Mouse (Mus musculus) midbrain, postnatal 0 days (tissue): ENCODE results near the gene Fam155a. TPM values are rescaled to one million over a fixed set of nuclear protein-coding genes. Genes with fewer than 3 reads are reported as not detected.
A peak's percentile ranks its signal among the peaks of the same experiment; 100 is the strongest.

ENCODE experiments used
- ATAC-seq: fragments of 200-750 bp; cut with Nextera tagmentation; 2 replicates; pipeline ENCODE4 v1.8.0; 2017; ENCODE audit warnings: moderate number of reproducible peaks, mild to moderate bottlenecking, moderate TSS enrichment, moderate library complexity; ENCODE audit not compliant: low FRiP score
- DNase-seq: peaks from one replicate; pipeline ENCODE4 v3.0.0-alpha.2; 2015; ENCODE audit warnings: low spot score
- H3K27ac ChIP-seq: fragments of 300-500 bp; sonication (generic); 2 replicates; pipeline ENCODE4 v1.5.1; 2014; ENCODE audit warnings: low read depth, mild to moderate bottlenecking, low read length, mixed read lengths
- H3K27me3 ChIP-seq: fragments of 300-500 bp; sonication (generic); 2 replicates; pipeline ENCODE4 v1.6.1; 2014; ENCODE audit warnings: low read length, control low read depth, mixed read lengths; ENCODE audit not compliant: insufficient read depth
- H3K36me3 ChIP-seq: fragments of 300-500 bp; sonication (generic); 2 replicates; pipeline ENCODE4 v1.6.1; 2014; ENCODE audit warnings: low read length, control low read depth, mixed read lengths; ENCODE audit not compliant: insufficient read depth
- H3K4me1 ChIP-seq: fragments of 300-500 bp; sonication (generic); 2 replicates; pipeline ENCODE4 v1.6.1; 2014; ENCODE audit warnings: mild to moderate bottlenecking, control low read depth, antibody characterized with exemption, low read length, mixed read lengths; ENCODE audit not compliant: insufficient read depth
- H3K4me2 ChIP-seq: fragments of 300-500 bp; sonication (generic); 2 replicates; pipeline ENCODE4 v1.6.1; 2014; ENCODE audit warnings: low read depth, mild to moderate bottlenecking, low read length, mixed read lengths; ENCODE audit not compliant: poor library complexity, severe bottlenecking
- H3K4me3 ChIP-seq: fragments of 300-500 bp; sonication (generic); 2 replicates; pipeline ENCODE4 v1.5.1; 2014; ENCODE audit warnings: low read depth, mild to moderate bottlenecking, low read length, moderate library complexity
- H3K9ac ChIP-seq: fragments of 300-500 bp; sonication (generic); replicated peaks from 2 replicates; pipeline ENCODE4 v1.6.1; 2014; ENCODE audit warnings: mild to moderate bottlenecking, low read length, moderate library complexity, mixed read lengths; ENCODE audit not compliant: poor library complexity, severe bottlenecking
- H3K9me3 ChIP-seq: fragments of 300-500 bp; sonication (generic); 2 replicates; pipeline ENCODE4 v1.6.1; 2016; ENCODE audit warnings: low read length, control low read depth
- CTCF ChIP-seq: IDR thresholded peaks from 2 replicates; pipeline ENCODE4 v1.5.1; 2016; ENCODE audit warnings: antibody characterized with exemption, mild to moderate bottlenecking
- WGBS: fragments of 180-500 bp; shearing (Covaris S2); extraction: QIAGEN DNeasy Blood & Tissue Kit; methylation state at CpG from one replicate; pipeline ENCODE4 v1.1.7; 2014; 5-methylcytosine and 5-hydroxymethylcytosine counted together
- polyA plus RNA-seq: library from polyadenylated mRNA; unstranded; fragments of >200 nt; fragmentation: Nextera tagmentation; extraction: Ambion mirVana; gene quantifications from 2 replicates; pipeline ENCODE4 v1.2.1, GENCODE M21; 2015
- total RNA-seq: library from RNA; depleted of rRNA; stranded (reverse); fragments of >200 nt; gene quantifications from 2 replicates; pipeline ENCODE4 v1.2.3, GENCODE M21; 2014

The Fam155a gene
- total and polyA plus RNA-seq, 2 experiments from 2014 or later: 39.9 to 122 TPM

GRCm38 (mm10) chr8:9461111-9461510, 309.9 kb downstream of the Fam155a start:
- no peak for TF ChIP-seq CTCF
- Histone ChIP-seq H3K27me3 (no peaks in the 10 kb centered on the region), H3K4me3 (no peak overlapping the region), H3K4me1 (no peaks in the 10 kb centered on the region), H3K27ac (no peak overlapping the region), H3K4me2 (no peak overlapping the region), H3K9me3 (no peaks in the 10 kb centered on the region), H3K9ac (no peak overlapping the region), H3K36me3 (no peaks in the 10 kb centered on the region)
- DNase-seq (no peak), ATAC-seq (no peak)
- WGBS: 61% methylated on average over 4 of the region's 4 CpGs

DNA sequence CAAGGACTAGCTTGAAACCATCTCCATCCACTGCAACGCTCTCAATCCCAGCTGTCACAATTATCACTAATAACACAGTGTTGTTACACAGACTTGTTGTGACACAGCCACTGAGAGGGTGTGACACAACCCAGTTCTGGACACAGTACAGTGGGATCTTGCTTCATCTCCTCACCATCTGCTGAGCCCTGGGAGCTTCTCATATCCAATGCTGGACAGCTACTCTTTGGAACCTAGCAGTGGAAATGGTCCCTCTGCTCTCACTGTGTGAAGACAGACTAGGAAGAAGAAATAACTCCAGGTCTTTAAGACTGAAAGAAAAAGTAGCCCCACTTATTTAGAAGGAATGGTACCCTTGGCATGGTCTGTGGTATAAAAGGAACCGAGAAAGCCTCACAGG, 310.3 kb downstream of the Fam155a start:
- ATAC-seq (no peak), DNase-seq (no peak)
- 88% methylated on average over 2 of the region's 2 CpGs for WGBS
- Histone ChIP-seq H3K36me3 (no peaks in the 10 kb centered on the region), H3K27ac (no peak overlapping the region), H3K4me1 (no peaks in the 10 kb centered on the region), H3K27me3 (no peaks in the 10 kb centered on the region), H3K4me3 (no peak overlapping the region), H3K9me3 (no peaks in the 10 kb centered on the region), H3K9ac (no peak overlapping the region), H3K4me2 (no peak overlapping the region)
- TF ChIP-seq CTCF: no peak

- H3K4me2 ChIP-seq: no peak overlapping the region
- TF ChIP-seq CTCF: no peak
- ATAC-seq: no peak
- no peak overlapping the region for H3K9ac ChIP-seq
- H3K9me3 ChIP-seq: no peaks in the 10 kb centered on the region
- no peaks in the 10 kb centered on the region; the same call in 1 of the 2 replicates for H3K4me1 ChIP-seq
- no peak for DNase-seq
- H3K27ac ChIP-seq: no peak overlapping the region
- no peaks in the 10 kb centered on the region for H3K27me3 ChIP-seq
- no peaks in the 10 kb centered on the region for H3K36me3 ChIP-seq
- no peak overlapping the region for H3K4me3 ChIP-seq
- WGBS: 75% methylated on average over 11 of the region's 11 CpGs
These were observed 312.3 kb downstream of the Fam155a start for GRCm38 (mm10) chr8:9458614-9459013.

DNA sequence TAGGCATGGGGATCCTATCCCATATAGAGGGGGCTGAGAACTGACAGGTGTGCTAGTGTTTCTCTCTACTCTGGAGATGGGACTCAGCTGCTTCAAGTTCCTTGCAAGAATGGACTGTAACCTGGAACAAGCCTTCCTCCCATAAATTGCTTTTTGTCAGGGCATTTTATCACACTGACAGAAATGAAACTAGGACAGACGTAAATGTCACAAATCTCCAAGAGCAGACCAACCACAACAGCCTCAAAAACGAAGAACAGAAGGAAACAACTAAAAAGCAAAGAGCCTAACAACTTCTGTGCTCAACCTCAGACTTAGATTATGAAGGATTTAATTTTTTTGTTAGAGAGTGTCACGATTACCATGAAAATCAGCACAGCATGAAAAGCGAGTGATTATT, 315.8 kb downstream of the Fam155a start:
- Histone ChIP-seq H3K4me3 (no peak overlapping the region), H3K9me3 (no peaks in the 10 kb centered on the region), H3K4me1 (no peaks in the 10 kb centered on the region; the same call in 1 of the 2 replicates), H3K9ac (no peak overlapping the region), H3K27ac (no peak overlapping the region; the same call in 1 of the 2 replicates), H3K27me3 (no peaks in the 10 kb centered on the region), H3K4me2 (no peak overlapping the region), H3K36me3 (no peaks in the 10 kb centered on the region)
- ATAC-seq: no peak
- no peak for TF ChIP-seq CTCF
- no peak for DNase-seq
- 70% methylated on average over 4 of the region's 4 CpGs for WGBS

DNA sequence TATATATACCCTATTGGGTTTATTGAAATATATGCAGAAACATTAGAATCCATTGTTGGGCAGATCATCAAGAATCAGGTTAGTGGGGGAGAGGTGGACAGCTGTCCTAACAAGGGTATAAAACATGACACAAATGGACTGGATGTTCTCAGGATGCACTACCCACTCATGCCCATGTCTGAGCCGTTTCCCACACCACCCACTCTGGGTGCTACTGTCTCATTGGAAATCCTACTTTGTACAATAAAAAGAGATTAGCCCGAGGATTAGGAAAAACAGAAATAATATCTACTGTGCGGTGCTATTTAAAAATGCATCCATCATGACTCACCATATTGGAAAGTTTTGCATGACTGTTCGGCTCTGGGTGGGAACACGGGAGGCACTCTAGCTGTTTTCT, 317.2 kb downstream of the Fam155a start:
- Histone ChIP-seq H3K27ac (no peak overlapping the region), H3K4me1 (no peaks in the 10 kb centered on the region; the same call in 1 of the 2 replicates), H3K9ac (no peak overlapping the region), H3K36me3 (no peaks in the 10 kb centered on the region), H3K4me3 (no peak overlapping the region), H3K4me2 (no peak overlapping the region), H3K27me3 (no peaks in the 10 kb centered on the region), H3K9me3 (no peaks in the 10 kb centered on the region)
- ATAC-seq: no peak
- 90% methylated on average over 5 of the region's 5 CpGs for WGBS
- no peak for TF ChIP-seq CTCF
- DNase-seq: no peak

- Histone ChIP-seq H3K9ac (no peak overlapping the region), H3K4me3 (no peak overlapping the region), H3K36me3 (no peaks in the 10 kb centered on the region), H3K27me3 (no peaks in the 10 kb centered on the region), H3K9me3 (no peaks in the 10 kb centered on the region), H3K4me1 (no peaks in the 10 kb centered on the region; the same call in 1 of the 2 replicates), H3K4me2 (no peak overlapping the region), H3K27ac (no peak overlapping the region)
- 66% methylated on average over 4 of the region's 4 CpGs for WGBS
- no peak for ATAC-seq
- peak; percentile 65 for TF ChIP-seq CTCF
- DNase-seq: no peak
These were observed 319.4 kb downstream of the Fam155a start for GRCm38 (mm10) chr8:9451543-9451942.
